Mouse (Mus musculus): ENCODE data around the gene Orai3.
"Not testable (repeated sequence)": the region's sequence is repeated elsewhere in the genome, so short reads cannot be mapped to it uniquely, and the experiment has no call there.

Orai3 gene

GRCm38 (mm10) chr7:127765756-127766155 is 3.9 kb upstream of the Orai3 start:
- DNase-seq (ENCODE audit: low read depth): no peak

GRCm38 (mm10) chr7:127766851-127767609 is 2.6 kb upstream of the Orai3 start:
- DNase-seq (ENCODE audit: low read depth): no peak

GRCm38 (mm10) chr7:127767671-127768345 is 1.8 kb upstream of the Orai3 start:
- DNase-seq (ENCODE audit: low read depth): no peak

- no peak for DNase-seq (ENCODE audit: low read depth)
Observed at GRCm38 (mm10) chr7:127768346-127768996, 1.1 kb upstream of the Orai3 start.

GRCm38 (mm10) chr7:127768997-127769593 is 520 bp upstream of the Orai3 start:
- DNase-seq (ENCODE audit: low read depth): peak; percentile 66

- DNase-seq (ENCODE audit: low read depth): no peak
Observed at GRCm38 (mm10) chr7:127770039-127770905, 657 bp downstream of the Orai3 start.

GRCm38 (mm10) chr7:127771262-127771661 is 1.6 kb downstream of the Orai3 start:
- DNase-seq (ENCODE audit: low read depth): no peak

- DNase-seq (ENCODE audit: low read depth): no peak
Observed at GRCm38 (mm10) chr7:127772080-127772479, 2.5 kb downstream of the Orai3 start.

- no peak for DNase-seq (ENCODE audit: low read depth)
Observed at GRCm38 (mm10) chr7:127772557-127772956, 2.9 kb downstream of the Orai3 start.

GRCm38 (mm10) chr7:127773664-127774384 is 4.2 kb downstream of the Orai3 start:
- DNase-seq (ENCODE audit: low read depth): peak; percentile 82

- DNase-seq (ENCODE audit: low read depth): not testable (repeated sequence)
Observed at GRCm38 (mm10) chr7:127775837-127776236, 6.2 kb downstream of the Orai3 start.

- DNase-seq (ENCODE audit: low read depth): peak; percentile 77
Observed at GRCm38 (mm10) chr7:127776426-127776825, 6.8 kb downstream of the Orai3 start, which contains the start of gene Setd1a. Gene Setd1a, plus strand, starts transcription at chr7:127776670.

GRCm38 (mm10) chr7:127776878-127777473 is 7.4 kb downstream of the Orai3 start:
- DNase-seq (ENCODE audit: low read depth): peak; percentile 96

GRCm38 (mm10) chr7:127777474-127778266 is 8.1 kb downstream of the Orai3 start:
- no peak for DNase-seq (ENCODE audit: low read depth)

GRCm38 (mm10) chr7:127778350-127778749 is 8.7 kb downstream of the Orai3 start:
- DNase-seq (ENCODE audit: low read depth): no peak

GRCm38 (mm10) chr7:127785308-127785707 is 15.7 kb downstream of the Orai3 start, which contains the start of gene Gm49388:
Gene Gm49388, plus strand, starts transcription at chr7:127785608.
- DNase-seq (ENCODE audit: low read depth): no peak

- no peak for DNase-seq (ENCODE audit: low read depth)
Observed at GRCm38 (mm10) chr7:127797076-127797845, 27.6 kb downstream of the Orai3 start.

GRCm38 (mm10) chr7:127798591-127798990 is 29.0 kb downstream of the Orai3 start:
- no peak for DNase-seq (ENCODE audit: low read depth)

GRCm38 (mm10) chr7:127799211-127799610 is 29.6 kb downstream of the Orai3 start:
- no peak for DNase-seq (ENCODE audit: low read depth)
